Mouse (Mus musculus) liver, embryonic 14.5 days (tissue): ENCODE results near the gene Supt3. TPM values are rescaled to one million over a fixed set of nuclear protein-coding genes. Genes with fewer than 3 reads are reported as not detected.

Source experiments
- ATAC-seq: fragments of 200-750 bp; cut with Nextera tagmentation; 2 replicates; pipeline ENCODE4 v1.8.0; 2017; ENCODE audit warnings: moderate number of reproducible peaks, mild to moderate bottlenecking, moderate library complexity; ENCODE audit not compliant: insufficient read depth
- DNase-seq, 3 experiments: peaks; one replicate each; pipeline ENCODE4 v3.0.0-alpha.2; 2012 to 2013; ENCODE audit warnings: low read depth in 3 of 3, low spot score in 3 of 3
- H3K27ac ChIP-seq: fragments of 300-500 bp; sonication (generic); 2 replicates; pipeline ENCODE4 v1.5.1; 2014; ENCODE audit warnings: moderate library complexity, mild to moderate bottlenecking, control low read depth, inconsistent platforms
- H3K27me3 ChIP-seq: fragments of 300-500 bp; sonication (generic); 2 replicates; pipeline ENCODE4 v1.6.1; 2014; ENCODE audit warnings: mild to moderate bottlenecking, low read length, moderate library complexity; ENCODE audit not compliant: control insufficient read depth, insufficient read depth
- H3K36me3 ChIP-seq: fragments of 300-500 bp; sonication (generic); replicated peaks from 2 replicates; pipeline ENCODE4 v1.6.1; 2014; ENCODE audit warnings: low read depth; ENCODE audit not compliant: control insufficient read depth, insufficient read depth
- H3K4me1 ChIP-seq, 2 experiments: fragments of 200-500 bp in 1 of 2; fragments of 300-500 bp in 1 of 2; sonication (generic) in 1 of 2; replicated peaks; 2 replicates each; pipeline ENCODE4 v1.6.1; 2012 to 2014; ENCODE audit warnings: antibody characterized with exemption in 1 of 2, inconsistent platforms in 1 of 2, low read length in 1 of 2; ENCODE audit not compliant: control insufficient read depth in 2 of 2, insufficient read depth in 2 of 2
- H3K4me2 ChIP-seq: fragments of 300-500 bp; sonication (generic); 2 replicates; pipeline ENCODE4 v1.6.1; 2014; ENCODE audit warnings: low read depth, mild to moderate bottlenecking, control low read depth, moderate library complexity
- H3K4me3 ChIP-seq, 2 experiments: fragments of 200-500 bp in 1 of 2; fragments of 300-500 bp in 1 of 2; sonication (generic) in 1 of 2; 2 replicates each; pipeline ENCODE4 v1.5.1; 2012 to 2014; ENCODE audit warnings: low read depth in 2 of 2, low read length in 2 of 2, mild to moderate bottlenecking in 2 of 2, control low read depth in 1 of 2, inconsistent platforms in 1 of 2, moderate library complexity in 1 of 2; ENCODE audit not compliant: insufficient read depth in 1 of 2
- H3K9ac ChIP-seq: fragments of 300-500 bp; sonication (generic); replicated peaks from 2 replicates; pipeline ENCODE4 v1.6.1; 2014; ENCODE audit warnings: mild to moderate bottlenecking, control low read depth, moderate library complexity
- H3K9me3 ChIP-seq: fragments of 300-500 bp; sonication (generic); 2 replicates; pipeline ENCODE4 v1.6.1; 2016; ENCODE audit warnings: low read length, mixed read lengths; ENCODE audit not compliant: control insufficient read depth
- CTCF ChIP-seq: IDR thresholded peaks from 2 replicates; pipeline ENCODE4 v1.5.1; 2016; ENCODE audit warnings: antibody characterized with exemption, low read depth, control low read depth
- EP300 ChIP-seq: IDR thresholded peaks from 2 replicates; pipeline ENCODE4 v1.6.1; 2016; ENCODE audit warnings: antibody characterized with exemption, low read depth
- WGBS: fragments of 180-500 bp; shearing (Covaris S2); extraction: QIAGEN DNeasy Blood & Tissue Kit; methylation state at CpG from one replicate; pipeline ENCODE4 v1.1.7; 2014; ENCODE audit not compliant: insufficient replicate concordance; 5-methylcytosine and 5-hydroxymethylcytosine counted together
- polyA plus RNA-seq, 2 experiments: library from polyadenylated mRNA; depleted of rRNA in 1 of 2; stranded (reverse) in 1 of 2; unstranded in 1 of 2; fragments of >200 nt; fragmentation: Nextera tagmentation in 1 of 2; extraction: Ambion mirVana in 1 of 2; gene quantifications; 2 replicates each; pipeline versions ENCODE4 v1.2.1 to v1.2.3; 2012 to 2014

The Supt3 gene
- polyA plus RNA-seq, 2 experiments: 2.7 to 5.3 TPM

- 81% methylated on average over 3 of the region's 3 CpGs for WGBS
- H3K9me3 ChIP-seq: no peaks in the 10 kb centered on the region
- no peaks in the 10 kb centered on the region for H3K27me3 ChIP-seq
- DNase-seq: no peak
- no peak overlapping the region for H3K9ac ChIP-seq
- no peaks in the 10 kb centered on the region for H3K4me1 ChIP-seq
- no peak overlapping the region for H3K4me2 ChIP-seq
- H3K36me3 ChIP-seq: no peaks in the 10 kb centered on the region
- H3K27ac ChIP-seq: no peak overlapping the region
- ATAC-seq: no peak
- no peak overlapping the region for H3K4me3 ChIP-seq
- TF ChIP-seq CTCF: no peak
- no peak for TF ChIP-seq EP300
These were observed 171.4 kb downstream of the Supt3 start for GRCm38 (mm10) chr17:44948321-44948720.

GRCm38 (mm10) chr17:44956671-44957070, 179.7 kb downstream of the Supt3 start:
- no peak overlapping the region for H3K4me2 ChIP-seq
- no peak overlapping the region for H3K9ac ChIP-seq
- ATAC-seq (no peak), DNase-seq (no peak)
- no peaks in the 10 kb centered on the region for H3K4me1 ChIP-seq
- H3K27me3 ChIP-seq: no peaks in the 10 kb centered on the region
- no peaks in the 10 kb centered on the region for H3K9me3 ChIP-seq
- TF ChIP-seq EP300 (no peak), CTCF (no peak)
- no peaks in the 10 kb centered on the region for H3K36me3 ChIP-seq
- H3K4me3 ChIP-seq: no peak overlapping the region
- 75% methylated on average over 2 of the region's 2 CpGs for WGBS
- no peak overlapping the region for H3K27ac ChIP-seq

- no peak for DNase-seq
- no peaks in the 10 kb centered on the region for H3K36me3 ChIP-seq
- no peaks in the 10 kb centered on the region for H3K9me3 ChIP-seq
- ATAC-seq: no peak
- H3K9ac ChIP-seq: no peak overlapping the region
- no peaks in the 10 kb centered on the region for H3K4me1 ChIP-seq
- no peak overlapping the region for H3K27ac ChIP-seq
- TF ChIP-seq EP300 (no peak), CTCF (no peak)
- no peaks in the 10 kb centered on the region for H3K27me3 ChIP-seq
- H3K4me3 ChIP-seq: no peak overlapping the region
- 61% methylated on average over 6 of the region's 6 CpGs for WGBS
- H3K4me2 ChIP-seq: no peak overlapping the region
These were observed 186.3 kb downstream of the Supt3 start for GRCm38 (mm10) chr17:44963051-44963798.

DNA sequence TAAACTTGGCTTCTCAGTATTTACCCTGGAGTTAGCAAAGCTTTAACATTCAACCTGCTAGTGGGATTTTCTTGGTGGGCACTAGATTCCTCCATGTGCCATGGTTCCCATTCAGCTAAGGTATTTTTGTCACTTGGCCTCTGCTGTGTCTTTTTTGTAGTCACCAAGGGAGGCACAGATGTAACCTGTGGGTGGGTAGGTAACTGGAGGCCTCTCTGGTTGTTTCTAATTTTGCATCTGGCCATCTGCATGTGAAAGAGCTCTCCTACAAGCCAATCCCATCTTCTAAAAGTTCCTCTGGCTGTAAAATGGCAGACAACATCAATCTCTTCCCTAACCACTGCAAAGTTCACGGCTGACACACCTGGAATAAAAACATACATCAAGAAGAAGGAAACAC, 190.2 kb downstream of the Supt3 start:
- WGBS: 52% methylated on average over 1 of the region's 1 CpGs
- H3K4me1 ChIP-seq: no peaks in the 10 kb centered on the region
- H3K27me3 ChIP-seq: no peaks in the 10 kb centered on the region
- no peak overlapping the region for H3K9ac ChIP-seq
- H3K9me3 ChIP-seq: no peaks in the 10 kb centered on the region
- H3K27ac ChIP-seq: no peak overlapping the region
- no peak overlapping the region for H3K4me3 ChIP-seq
- H3K36me3 ChIP-seq: no peaks in the 10 kb centered on the region
- no peak for TF ChIP-seq CTCF
- TF ChIP-seq EP300: no peak
- H3K4me2 ChIP-seq: no peak overlapping the region
- ATAC-seq (no peak), DNase-seq (no peak)

GRCm38 (mm10) chr17:44970255-44970654, 193.3 kb downstream of the Supt3 start:
- Histone ChIP-seq H3K27me3 (no peaks in the 10 kb centered on the region), H3K4me3 (no peak overlapping the region), H3K4me1 (no peaks in the 10 kb centered on the region), H3K36me3 (no peaks in the 10 kb centered on the region), H3K9ac (no peak overlapping the region), H3K27ac (no peak overlapping the region), H3K9me3 (no peaks in the 10 kb centered on the region), H3K4me2 (no peak overlapping the region)
- ATAC-seq (no peak), DNase-seq (no peak)
- 72% methylated on average over 3 of the region's 3 CpGs for WGBS
- TF ChIP-seq CTCF: no peak
- TF ChIP-seq EP300: no peak
